Mouse (Mus musculus) CD8-positive naive resting alpha-beta T cell, adult 2 months (primary cell): ENCODE measurements around the gene F7.

Source experiments
- DNase-seq, 2 experiments: peaks; one replicate each; pipeline ENCODE4 v3.0.0; 2022; ENCODE audit warnings: low read depth in 2 of 2, low spot score in 2 of 2

The F7 gene

GRCm38 (mm10) chr8:13025487-13026224 is at the start of gene F7:
Gene F7, plus strand, starts transcription at chr8:13026034.
- no peak for DNase-seq

GRCm38 (mm10) chr8:12976290-12976689 is 49.5 kb upstream of the F7 start:
- DNase-seq = no peak

GRCm38 (mm10) chr8:12976723-12977122 is 49.1 kb upstream of the F7 start:
- no peak for DNase-seq

GRCm38 (mm10) chr8:12977325-12977724 is 48.5 kb upstream of the F7 start:
- no peak for DNase-seq

- no peak for DNase-seq
These were observed 47.5 kb upstream of the F7 start for GRCm38 (mm10) chr8:12978308-12978707.

- DNase-seq = peak in 1 of 2 experiments; percentile 15
These were observed 47.1 kb upstream of the F7 start for GRCm38 (mm10) chr8:12978726-12979125.

GRCm38 (mm10) chr8:12983681-12984467 is 42.0 kb upstream of the F7 start:
- DNase-seq = no peak

- no peak for DNase-seq
These were observed 41.1 kb upstream of the F7 start for GRCm38 (mm10) chr8:12984601-12985243.

GRCm38 (mm10) chr8:12985259-12985658 is 40.6 kb upstream of the F7 start:
- no peak for DNase-seq

- DNase-seq = no peak
These were observed 38.3 kb upstream of the F7 start for GRCm38 (mm10) chr8:12987571-12987970.

GRCm38 (mm10) chr8:12988722-12989430 is 37.0 kb upstream of the F7 start:
- DNase-seq = no peak

- DNase-seq = no peak
These were observed 34.4 kb upstream of the F7 start for GRCm38 (mm10) chr8:12991411-12991810.

GRCm38 (mm10) chr8:12994468-12994867 is 31.4 kb upstream of the F7 start:
- DNase-seq = no peak

GRCm38 (mm10) chr8:12995481-12995880 is 30.4 kb upstream of the F7 start:
- DNase-seq = no peak

- DNase-seq = no peak
These were observed 29.0 kb upstream of the F7 start for GRCm38 (mm10) chr8:12996831-12997275.

- no peak for DNase-seq
These were observed 27.5 kb upstream of the F7 start for GRCm38 (mm10) chr8:12998331-12998730.

GRCm38 (mm10) chr8:12999793-13000192 is 26.0 kb upstream of the F7 start:
- no peak for DNase-seq

- no peak for DNase-seq
These were observed 18.4 kb upstream of the F7 start for GRCm38 (mm10) chr8:13007458-13007857.

- no peak for DNase-seq
These were observed 15.5 kb upstream of the F7 start for GRCm38 (mm10) chr8:13010313-13010712.

GRCm38 (mm10) chr8:13019560-13019959 is 6.3 kb upstream of the F7 start:
- no peak for DNase-seq

- no peak for DNase-seq
These were observed 4.0 kb upstream of the F7 start for GRCm38 (mm10) chr8:13021830-13022229.
